Mouse (Mus musculus): ENCODE results near the gene Sh2d2a.
A peak's percentile ranks its signal among the peaks of the same experiment; 100 is the strongest.
"Not testable (repeated sequence)": the region's sequence is repeated elsewhere in the genome, so short reads cannot be mapped to it uniquely, and the experiment has no call there.

Gene Sh2d2a

DNA sequence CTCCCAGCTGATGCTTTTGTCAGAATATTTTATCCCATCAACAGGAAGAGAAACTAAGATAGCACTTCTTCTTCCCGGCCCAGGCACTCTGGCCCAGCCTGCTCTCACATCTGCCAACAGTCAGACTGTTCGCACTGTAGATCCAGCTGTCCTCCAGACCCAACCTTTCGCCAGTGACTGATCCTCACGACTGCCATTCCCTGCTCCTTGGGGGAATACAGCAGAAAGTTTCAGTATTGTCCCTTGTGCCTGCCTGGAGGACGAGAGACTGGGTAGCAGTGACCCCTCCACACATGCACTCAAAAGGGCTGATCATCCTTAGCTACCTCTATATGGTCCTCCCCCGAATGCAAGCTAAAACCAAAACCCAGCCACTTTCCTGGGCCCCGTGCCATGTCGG, 9.4 kb downstream of the Sh2d2a start:
- DNase-seq (ENCODE audit: low spot score in 2 of 2) = no peak

DNA sequence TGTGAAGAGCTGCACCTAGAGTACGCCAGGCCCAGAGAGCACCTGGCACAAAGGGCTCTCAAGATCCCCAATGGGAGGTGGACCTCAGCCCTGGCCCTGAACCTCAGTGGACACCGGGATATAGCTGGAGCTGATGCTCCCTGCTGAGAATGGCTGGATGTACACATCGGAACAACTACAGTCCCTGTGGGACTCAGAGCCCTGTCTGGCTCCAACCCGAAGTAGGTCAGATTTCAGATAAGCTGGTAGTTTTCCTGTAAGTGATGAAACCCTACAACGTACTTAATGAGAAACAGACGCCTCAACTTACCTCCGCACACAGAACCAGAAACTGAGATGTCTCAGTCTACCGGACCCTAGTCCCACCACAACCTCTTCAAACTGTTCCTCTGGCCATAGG, 11.1 kb downstream of the Sh2d2a start:
- no peak for DNase-seq (ENCODE audit: low spot score in 2 of 2)

- DNase-seq (ENCODE audit: low spot score in 2 of 2) = peak; percentile 27 to 65
Measured at GRCm38 (mm10) chr3:87859813-87860212, 13.3 kb downstream of the Sh2d2a start.

- not testable (repeated sequence) for DNase-seq (ENCODE audit: low spot score in 2 of 2)
Measured at GRCm38 (mm10) chr3:87864111-87864510, 17.6 kb downstream of the Sh2d2a start.

DNA sequence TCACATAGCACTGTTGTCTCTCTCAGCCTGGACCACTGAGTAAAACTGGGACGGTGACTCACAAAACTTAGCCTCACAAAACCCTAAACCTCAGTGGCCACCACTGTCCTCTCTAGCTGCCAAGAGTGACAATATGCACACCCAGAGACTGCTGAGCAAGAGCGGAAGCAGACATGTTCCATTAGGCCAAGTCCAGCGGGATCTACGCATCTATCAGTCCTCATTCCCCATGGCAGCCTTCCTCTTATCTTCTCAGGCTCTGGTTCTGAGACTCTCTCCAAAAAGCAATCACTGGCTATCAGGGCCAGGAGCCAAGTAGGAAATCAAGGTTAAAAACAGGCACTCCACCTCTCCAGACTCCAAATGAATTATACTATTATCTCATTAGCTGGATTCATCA, 31.2 kb downstream of the Sh2d2a start:
- DNase-seq (ENCODE audit: low spot score in 2 of 2) = no peak

DNA sequence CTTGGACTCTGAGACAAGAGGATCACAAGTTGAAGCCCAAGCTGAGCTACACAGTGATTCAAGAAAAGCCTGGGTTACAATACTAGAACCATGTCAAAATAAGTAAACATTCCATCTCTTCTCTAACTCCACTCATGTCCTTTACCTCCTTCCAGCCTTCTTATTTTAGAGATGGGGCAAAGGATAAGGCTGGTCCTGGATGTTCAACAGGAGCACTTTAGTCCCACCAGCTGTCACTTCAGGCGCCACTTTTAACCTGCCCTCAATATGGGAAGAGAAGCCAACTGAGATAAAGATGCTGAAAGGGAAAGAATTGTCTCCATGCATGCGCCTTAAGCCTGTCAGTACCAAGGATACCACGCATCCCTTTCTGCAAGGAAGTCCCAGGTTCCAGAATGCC, 37.7 kb downstream of the Sh2d2a start:
- no peak for DNase-seq (ENCODE audit: low spot score in 2 of 2)

GRCm38 (mm10) chr3:87884708-87885251, 38.2 kb downstream of the Sh2d2a start:
- peak; percentile 56 to 59 for DNase-seq (ENCODE audit: low spot score in 2 of 2)

DNA sequence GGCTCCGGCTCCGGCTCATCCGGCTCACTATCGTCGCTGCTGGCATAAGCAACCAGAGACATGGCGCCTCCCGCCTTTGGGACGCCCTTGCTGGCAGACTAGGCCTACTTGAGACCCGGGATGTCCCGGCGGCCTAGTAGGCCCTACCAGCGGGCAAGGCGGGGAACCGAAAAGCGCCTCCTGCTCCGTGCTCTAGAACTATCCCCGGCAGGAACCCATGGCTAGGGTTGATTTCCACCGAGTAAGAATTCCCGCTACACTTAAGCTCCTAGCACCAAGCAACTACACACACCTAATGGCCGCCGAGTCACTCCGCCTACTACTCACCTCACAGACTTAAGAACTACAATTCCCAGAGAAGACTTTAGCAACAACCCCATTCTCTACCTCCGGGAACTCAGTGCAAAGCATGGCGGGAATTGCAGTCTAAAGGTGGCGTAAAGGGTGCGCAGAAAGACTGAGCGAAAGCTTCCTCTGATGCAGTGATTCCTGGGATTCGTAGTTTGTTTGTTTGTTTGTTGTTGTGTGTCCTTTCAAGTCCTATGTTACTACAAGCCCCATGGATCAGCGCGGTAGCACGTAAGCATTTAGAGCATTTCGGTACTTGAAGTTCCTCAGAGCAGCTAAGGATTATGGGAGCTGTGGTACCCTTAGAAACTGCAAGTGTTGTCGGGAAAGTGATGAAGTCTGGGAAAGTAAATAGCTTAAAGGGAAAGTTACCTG, 38.9 kb downstream of the Sh2d2a start, which contains the start of gene Prcc:
Gene Prcc (minus strand): TSS at position 328 of the 723 bp plus-strand sequence.
- DNase-seq (ENCODE audit: low spot score in 2 of 2) = peak; percentile 83 to 91

- peak in 1 of 2 experiments; percentile 66 for DNase-seq (ENCODE audit: low spot score in 2 of 2)
Measured at GRCm38 (mm10) chr3:87886004-87886365, 39.4 kb downstream of the Sh2d2a start.

DNA sequence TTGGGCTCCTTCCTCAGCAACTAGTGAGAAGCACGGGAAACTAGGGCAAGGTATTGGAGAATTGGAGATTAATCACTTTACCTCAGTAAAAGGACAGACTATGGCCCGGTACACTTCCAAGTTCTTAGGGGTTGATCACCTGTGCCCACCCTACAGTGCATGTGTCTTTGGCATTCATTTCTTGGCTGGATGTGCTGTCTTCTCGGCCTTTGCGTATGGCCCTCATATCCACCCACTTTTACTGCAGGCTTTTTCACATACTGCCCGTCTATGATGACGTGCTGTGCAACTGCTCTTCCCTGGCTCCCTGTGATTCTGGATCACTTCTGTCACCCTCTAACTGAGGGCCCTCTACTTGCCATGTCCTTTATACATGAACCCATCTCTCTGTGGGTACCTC, 39.9 kb downstream of the Sh2d2a start:
- DNase-seq (ENCODE audit: low spot score in 2 of 2) = no peak

- DNase-seq (ENCODE audit: low spot score in 2 of 2) = not testable (repeated sequence)
Measured at GRCm38 (mm10) chr3:87887400-87887799, 40.8 kb downstream of the Sh2d2a start.

DNA sequence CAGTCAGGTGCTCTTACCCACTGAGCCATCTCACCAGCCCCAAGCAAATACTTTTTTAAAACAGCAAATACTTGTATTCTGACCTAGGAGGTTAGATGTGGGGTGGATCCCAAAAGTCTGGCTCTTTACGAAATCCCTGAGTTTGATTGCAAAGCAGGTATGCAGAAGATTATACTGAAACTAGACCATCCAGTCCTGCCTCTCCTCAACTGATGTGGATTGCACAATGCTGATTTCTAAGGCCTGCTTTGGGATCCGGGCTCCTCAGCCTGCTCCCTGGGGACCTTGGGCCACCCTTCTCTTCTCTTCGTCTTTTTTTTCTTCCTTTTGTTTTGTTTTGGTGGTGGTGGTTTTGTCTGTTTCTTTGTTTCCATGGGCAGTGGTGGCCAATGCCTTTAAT, 44.9 kb downstream of the Sh2d2a start:
- no peak for DNase-seq (ENCODE audit: low spot score in 2 of 2)

GRCm38 (mm10) chr3:87893367-87893905, 46.9 kb downstream of the Sh2d2a start:
- no peak for DNase-seq (ENCODE audit: low spot score in 2 of 2)

DNA sequence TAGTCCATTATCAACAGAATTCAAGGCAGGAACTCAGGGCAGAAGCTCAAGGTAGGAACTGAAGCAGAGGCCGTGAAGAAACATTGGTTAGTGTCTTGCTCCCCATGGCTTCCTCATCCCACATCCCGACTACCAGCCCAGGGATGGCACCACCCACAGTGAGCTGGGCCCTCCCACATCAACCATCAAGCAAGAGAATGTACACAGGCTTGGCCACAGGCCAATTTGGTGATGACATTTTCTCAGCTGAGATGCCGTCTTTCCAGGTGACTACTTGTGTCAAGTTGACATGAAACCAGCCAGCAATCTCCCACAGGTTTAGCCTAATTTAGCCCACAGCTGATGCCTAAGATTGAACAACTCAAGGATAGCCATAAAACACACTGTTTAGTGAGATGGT, 52.7 kb downstream of the Sh2d2a start:
- DNase-seq (ENCODE audit: low spot score in 2 of 2) = no peak

DNA sequence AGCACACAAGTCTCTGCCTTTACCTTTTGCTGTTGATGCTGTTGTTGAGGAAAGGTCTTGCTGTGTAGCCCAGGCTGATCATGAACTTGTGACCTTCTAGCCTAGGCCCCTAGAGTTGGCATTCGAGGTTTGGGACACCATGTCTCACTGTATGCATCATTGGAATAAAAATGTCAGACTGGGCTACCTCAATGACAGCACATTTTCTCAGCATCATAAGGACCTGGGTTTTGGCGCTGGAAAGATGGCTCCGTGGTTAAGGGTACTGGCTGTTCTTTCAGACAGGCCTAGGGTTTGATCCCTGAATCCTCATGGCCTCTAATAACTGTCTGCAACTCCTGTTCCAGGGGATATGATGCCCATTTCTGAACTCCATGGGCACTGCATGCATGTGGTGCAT, 53.2 kb downstream of the Sh2d2a start:
- DNase-seq (ENCODE audit: low spot score in 2 of 2) = no peak

GRCm38 (mm10) chr3:87901036-87901624, 54.6 kb downstream of the Sh2d2a start:
- DNase-seq (ENCODE audit: low spot score in 2 of 2) = no peak

GRCm38 (mm10) chr3:87901959-87902358, 55.4 kb downstream of the Sh2d2a start:
- DNase-seq (ENCODE audit: low spot score in 2 of 2) = not testable (repeated sequence)

DNA sequence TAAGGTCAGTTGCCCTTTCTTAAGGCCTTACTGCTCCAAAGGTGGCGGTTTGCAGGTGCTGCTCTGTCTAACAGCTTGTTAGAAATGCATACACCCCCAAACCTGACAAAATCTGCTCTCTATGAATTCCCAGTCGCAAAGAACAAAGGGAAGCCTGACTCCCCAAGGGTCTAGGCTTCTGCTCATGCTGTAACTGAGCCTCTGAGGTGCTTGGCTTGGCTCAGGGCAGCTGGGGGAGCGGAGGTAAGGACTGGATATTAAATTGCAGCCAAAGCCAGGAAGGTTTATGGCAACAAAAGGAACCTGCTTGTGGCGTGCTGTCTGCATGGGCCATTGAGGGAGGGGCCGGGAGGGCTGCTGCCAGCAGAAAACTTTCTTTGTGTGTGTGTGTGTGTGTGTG, 57.3 kb downstream of the Sh2d2a start:
- DNase-seq (ENCODE audit: low spot score in 2 of 2) = no peak
